Mouse (Mus musculus) intestine, postnatal 0 days (tissue): Measurements from ENCODE around the gene Tnfsf13. TPM values are rescaled to one million over a fixed set of nuclear protein-coding genes. Genes with fewer than 3 reads are reported as not detected.
"Not testable (repeated sequence)": the region's sequence is repeated elsewhere in the genome, so short reads cannot be mapped to it uniquely, and the experiment has no call there.

Experiments used
- ATAC-seq: fragments of 200-750 bp; cut with Nextera tagmentation; 2 replicates; pipeline ENCODE4 v1.8.0; 2017; ENCODE audit warnings: mild to moderate bottlenecking, moderate TSS enrichment, moderate library complexity
- H3K27ac ChIP-seq: fragments of 300-500 bp; sonication (generic); 2 replicates; pipeline ENCODE4 v1.5.1; 2014; ENCODE audit warnings: mild to moderate bottlenecking, low read depth, low read length, moderate library complexity
- H3K27me3 ChIP-seq: fragments of 300-500 bp; sonication (generic); replicated peaks from 2 replicates; pipeline ENCODE4 v1.6.1; 2014; ENCODE audit warnings: low read length, mixed read lengths; ENCODE audit not compliant: control insufficient read depth, insufficient read depth
- H3K36me3 ChIP-seq: fragments of 300-500 bp; sonication (generic); 2 replicates; pipeline ENCODE4 v1.6.1; 2014; ENCODE audit warnings: mild to moderate bottlenecking, moderate library complexity; ENCODE audit not compliant: control insufficient read depth, insufficient read depth
- H3K4me1 ChIP-seq: fragments of 300-500 bp; sonication (generic); replicated peaks from 2 replicates; pipeline ENCODE4 v1.6.1; 2014; ENCODE audit warnings: antibody characterized with exemption, low read length, mixed read lengths; ENCODE audit not compliant: control insufficient read depth, insufficient read depth
- H3K4me2 ChIP-seq: fragments of 300-500 bp; sonication (generic); replicated peaks from 2 replicates; pipeline ENCODE4 v1.6.1; 2014; ENCODE audit warnings: low read depth, mild to moderate bottlenecking, moderate library complexity
- H3K4me3 ChIP-seq: fragments of 300-500 bp; sonication (generic); 2 replicates; pipeline ENCODE4 v1.5.1; 2014; ENCODE audit warnings: low read depth, low read length
- H3K9ac ChIP-seq: fragments of 300-500 bp; sonication (generic); 2 replicates; pipeline ENCODE4 v1.6.1; 2014; ENCODE audit warnings: mild to moderate bottlenecking, low read depth, low read length
- H3K9me3 ChIP-seq: fragments of 300-500 bp; sonication (generic); 2 replicates; pipeline ENCODE4 v1.6.1; 2016; ENCODE audit warnings: mixed run types; ENCODE audit not compliant: control insufficient read depth
- CTCF ChIP-seq: sonication (generic); IDR thresholded peaks from 2 replicates; pipeline ENCODE4 v1.5.1; 2016; ENCODE audit warnings: low read depth, mild to moderate bottlenecking, control low read depth, antibody characterized with exemption, moderate library complexity
- WGBS: fragments of 180-500 bp; shearing (Covaris S2); extraction: QIAGEN DNeasy Blood & Tissue Kit; methylation state at CpG from one replicate; pipeline ENCODE4 v1.1.7; 2014; 5-methylcytosine and 5-hydroxymethylcytosine counted together
- polyA plus RNA-seq: library from polyadenylated mRNA; unstranded; fragments of >200 nt; fragmentation: Nextera tagmentation; extraction: Ambion mirVana; gene quantifications from 2 replicates; pipeline ENCODE4 v1.2.1, GENCODE M21; 2015

Gene Tnfsf13
- polyA plus RNA-seq: 1.6 and 1.8 TPM in 2 replicates

- Histone ChIP-seq H3K27me3 (no peaks in the 10 kb centered on the region), H3K4me2 (peak within 1 kb of the TSS; percentile 62), H3K4me3 (peak within 1 kb of the TSS; percentile 26), H3K27ac (peak within 1 kb of the TSS; percentile 89), H3K9me3 (no peaks in the 10 kb centered on the region), H3K36me3 (no peaks in the 10 kb centered on the region), H3K4me1 (peaks cover 12% of the 10 kb centered on the region), H3K9ac (peak within 1 kb of the TSS; percentile 31; the same call in 1 of the 2 replicates)
- no peak for TF ChIP-seq CTCF
- no peak for ATAC-seq
- WGBS: 53% methylated on average over 10 of the region's 10 CpGs
These were observed at the start of gene Tnfsf13 for GRCm38 (mm10) chr11:69685526-69686148. Gene Tnfsf13, minus strand, starts transcription at chr11:69685784.

GRCm38 (mm10) chr11:69731408-69731807 is 45.8 kb upstream of the Tnfsf13 start:
- H3K9ac ChIP-seq: not testable (repeated sequence)
- WGBS: 88% methylated on average over 2 of the region's 3 CpGs

GRCm38 (mm10) chr11:69729063-69729462 is 43.5 kb upstream of the Tnfsf13 start:
- Histone ChIP-seq H3K4me2 (no peak overlapping the region), H3K9me3 (no peaks in the 10 kb centered on the region), H3K27me3 (no peaks in the 10 kb centered on the region), H3K9ac (no peak overlapping the region), H3K4me1 (no peaks in the 10 kb centered on the region), H3K27ac (no peak overlapping the region), H3K36me3 (peaks cover 5% of the 10 kb centered on the region), H3K4me3 (no peak overlapping the region)
- TF ChIP-seq CTCF: peak; percentile 71
- ATAC-seq: no peak
- 34% methylated on average over 3 of the region's 3 CpGs for WGBS

More at GRCm38 (mm10) chr11:69731408-69731807, 45.8 kb upstream of the Tnfsf13 start:
- H3K9me3 ChIP-seq, H3K4me2 ChIP-seq, H3K27ac ChIP-seq, H3K4me1 ChIP-seq, ATAC-seq, H3K27me3 ChIP-seq, H3K4me3 ChIP-seq: not testable (repeated sequence)
- peak; percentile 53 for TF ChIP-seq CTCF
- peaks cover 29% of the 10 kb centered on the region for H3K36me3 ChIP-seq

- H3K36me3 ChIP-seq: no peaks in the 10 kb centered on the region
- no peak overlapping the region for H3K4me2 ChIP-seq
- H3K27ac ChIP-seq: no peak overlapping the region
- no peak for ATAC-seq
- no peak overlapping the region for H3K9ac ChIP-seq
- WGBS: 39% methylated on average over 5 of the region's 5 CpGs
- no peaks in the 10 kb centered on the region for H3K27me3 ChIP-seq
- TF ChIP-seq CTCF: no peak
- no peak overlapping the region for H3K4me3 ChIP-seq
- H3K9me3 ChIP-seq: no peaks in the 10 kb centered on the region
- no peaks in the 10 kb centered on the region for H3K4me1 ChIP-seq
These were observed 40.4 kb upstream of the Tnfsf13 start for GRCm38 (mm10) chr11:69725951-69726350.

GRCm38 (mm10) chr11:69723074-69723473 is 37.5 kb upstream of the Tnfsf13 start:
- no peak overlapping the region for H3K27ac ChIP-seq
- H3K27me3 ChIP-seq: no peaks in the 10 kb centered on the region
- no peak overlapping the region for H3K9ac ChIP-seq
- no peaks in the 10 kb centered on the region for H3K4me1 ChIP-seq
- no peaks in the 10 kb centered on the region for H3K36me3 ChIP-seq
- no peak overlapping the region for H3K4me2 ChIP-seq
- H3K9me3 ChIP-seq: no peaks in the 10 kb centered on the region
- ATAC-seq: no peak
- no peak overlapping the region for H3K4me3 ChIP-seq
- 37% methylated on average over 2 of the region's 2 CpGs for WGBS
- no peak for TF ChIP-seq CTCF

- Histone ChIP-seq H3K4me1 (no peaks in the 10 kb centered on the region), H3K9me3 (no peaks in the 10 kb centered on the region), H3K27me3 (no peaks in the 10 kb centered on the region), H3K4me3 (no peak overlapping the region), H3K36me3 (no peaks in the 10 kb centered on the region), H3K27ac (no peak overlapping the region), H3K4me2 (no peak overlapping the region), H3K9ac (no peak overlapping the region)
- WGBS: 53% methylated on average over 6 of the region's 6 CpGs
- no peak for TF ChIP-seq CTCF
- ATAC-seq: no peak
These were observed 35.3 kb upstream of the Tnfsf13 start for GRCm38 (mm10) chr11:69720852-69721251.
